Mouse (Mus musculus): ENCODE data around the gene Hypk. TPM values are rescaled to one million over a fixed set of nuclear protein-coding genes. Genes with fewer than 3 reads are reported as not detected.
A peak's percentile ranks its signal among the peaks of the same experiment; 100 is the strongest.

Gene Hypk
- 88.3 and 89.9 TPM in 2 replicates for polyA plus RNA-seq (2015; fragmentation: Nextera tagmentation; extraction: Ambion mirVana)

- no peak for ATAC-seq
- H3K36me3 ChIP-seq (ENCODE audit: control insufficient read depth, insufficient read depth, low read length) = no peaks in the 10 kb centered on the region; the same call in 1 of the 2 replicates
- no peak within 1 kb of the TSS for H3K27ac ChIP-seq (ENCODE audit: low read length)
- H3K27me3 ChIP-seq (replicated peaks; ENCODE audit: control insufficient read depth, insufficient read depth, low read length) = no peaks in the 10 kb centered on the region
- no peak within 1 kb of the TSS for H3K9ac ChIP-seq (ENCODE audit: low read depth, low read length)
- no peaks in the 10 kb centered on the region for H3K9me3 ChIP-seq (ENCODE audit: control insufficient read depth, low read length)
- 69% methylated on average over 4 of the region's 4 CpGs for WGBS
- peaks cover 23% of the 10 kb centered on the region for H3K4me1 ChIP-seq (ENCODE audit: control insufficient read depth, insufficient read depth, low read length)
- no peak within 1 kb of the TSS for H3K4me3 ChIP-seq (ENCODE audit: low read length)
- H3K4me2 ChIP-seq (ENCODE audit: low read depth, low read length) = no peak within 1 kb of the TSS
Measured at GRCm38 (mm10) chr2:121452990-121453389, at the start of gene Hypk. Hypk (plus strand) TSS chr2:121453290.

GRCm38 (mm10) chr2:121403296-121403695 is 49.8 kb upstream of the Hypk start:
- no peak overlapping the region for H3K27ac ChIP-seq (ENCODE audit: low read length)
- no peaks in the 10 kb centered on the region for H3K4me1 ChIP-seq (ENCODE audit: control insufficient read depth, insufficient read depth, low read length)
- no peak for ATAC-seq
- no peaks in the 10 kb centered on the region for H3K27me3 ChIP-seq (replicated peaks; ENCODE audit: control insufficient read depth, insufficient read depth, low read length)
- H3K9me3 ChIP-seq (ENCODE audit: control insufficient read depth, low read length) = no peaks in the 10 kb centered on the region
- no peak overlapping the region for H3K9ac ChIP-seq (ENCODE audit: low read depth, low read length)
- H3K4me2 ChIP-seq (ENCODE audit: low read depth, low read length) = no peak overlapping the region
- no peak overlapping the region for H3K4me3 ChIP-seq (ENCODE audit: low read length)
- no peaks in the 10 kb centered on the region for H3K36me3 ChIP-seq (ENCODE audit: control insufficient read depth, insufficient read depth, low read length)

- Histone ChIP-seq H3K4me1 (ENCODE audit: control insufficient read depth, insufficient read depth, low read length) (peaks cover 4% of the 10 kb centered on the region; the same call in 1 of the 2 replicates), H3K9ac (ENCODE audit: low read depth, low read length) (no peak overlapping the region), H3K4me3 (ENCODE audit: low read length) (no peak overlapping the region), H3K9me3 (ENCODE audit: control insufficient read depth, low read length) (no peaks in the 10 kb centered on the region), H3K27ac (ENCODE audit: low read length) (no peak overlapping the region), H3K27me3 (replicated peaks; ENCODE audit: control insufficient read depth, insufficient read depth, low read length) (no peaks in the 10 kb centered on the region), H3K36me3 (ENCODE audit: control insufficient read depth, insufficient read depth, low read length) (no peaks in the 10 kb centered on the region), H3K4me2 (ENCODE audit: low read depth, low read length) (no peak overlapping the region)
- WGBS = 39% methylated on average over 4 of the region's 4 CpGs
- ATAC-seq = no peak
Measured at GRCm38 (mm10) chr2:121408160-121408559, 44.9 kb upstream of the Hypk start.

- 9% methylated on average over 4 of the region's 4 CpGs for WGBS
- Histone ChIP-seq H3K4me1 (ENCODE audit: control insufficient read depth, insufficient read depth, low read length) (peaks cover 14% of the 10 kb centered on the region; the same call in 1 of the 2 replicates), H3K4me3 (ENCODE audit: low read length) (peak overlapping the region; percentile 99), H3K9me3 (ENCODE audit: control insufficient read depth, low read length) (no peaks in the 10 kb centered on the region), H3K9ac (ENCODE audit: low read depth, low read length) (peak overlapping the region; percentile 100), H3K27me3 (replicated peaks; ENCODE audit: control insufficient read depth, insufficient read depth, low read length) (no peaks in the 10 kb centered on the region), H3K36me3 (ENCODE audit: control insufficient read depth, insufficient read depth, low read length) (no peaks in the 10 kb centered on the region), H3K27ac (ENCODE audit: low read length) (peak overlapping the region; percentile 98), H3K4me2 (ENCODE audit: low read depth, low read length) (peak overlapping the region; percentile 65)
- peak; percentile 2 for ATAC-seq
Measured at GRCm38 (mm10) chr2:121412843-121413386, 40.2 kb upstream of the Hypk start.

DNA sequence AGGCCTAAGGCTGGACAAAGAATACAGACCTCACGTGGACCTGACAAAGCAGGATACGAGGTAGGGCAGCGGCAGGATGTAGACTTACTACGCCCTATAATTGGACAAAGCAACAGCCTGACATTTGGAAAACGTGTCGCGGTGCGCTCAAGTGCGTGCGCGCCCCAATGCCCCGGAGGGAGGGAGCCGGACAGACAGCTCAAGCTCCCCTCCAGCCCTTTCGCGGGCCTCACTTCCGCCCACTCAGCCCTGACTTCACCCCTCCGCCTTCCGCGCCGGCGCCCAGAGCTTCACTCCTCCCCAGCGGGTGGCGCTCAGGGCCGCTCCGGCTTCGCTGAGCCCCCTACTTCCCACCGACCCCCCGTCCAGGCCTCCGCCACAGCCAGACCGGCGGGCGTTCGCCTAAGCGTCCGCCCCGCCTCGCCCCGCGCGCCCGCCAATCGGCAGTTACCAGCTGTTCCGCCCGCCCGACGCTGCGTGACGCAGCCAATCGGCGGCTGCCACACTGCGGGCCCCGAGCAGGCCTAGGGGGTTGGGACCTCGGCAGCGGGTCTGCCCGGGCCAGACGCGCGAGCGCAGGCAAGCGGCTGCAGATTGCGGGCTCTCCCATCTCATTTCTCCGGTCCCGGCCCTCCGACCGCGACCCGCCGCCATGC is 39.6 kb upstream of the Hypk start, which contains the start of the genes Pdia3 and Catsper2:
TSS of gene Pdia3 (plus strand) at position 389 of the 656 bp plus-strand sequence.
TSS of gene Catsper2 (minus strand) at position 406 of the 656 bp plus-strand sequence.
- Histone ChIP-seq H3K27me3 (replicated peaks; ENCODE audit: control insufficient read depth, insufficient read depth, low read length) (no peaks in the 10 kb centered on the region), H3K4me2 (ENCODE audit: low read depth, low read length) (peak within 1 kb of the TSS; percentile 67), H3K9ac (ENCODE audit: low read depth, low read length) (peak within 1 kb of the TSS; percentile 100), H3K36me3 (ENCODE audit: control insufficient read depth, insufficient read depth, low read length) (no peaks in the 10 kb centered on the region), H3K9me3 (ENCODE audit: control insufficient read depth, low read length) (no peaks in the 10 kb centered on the region), H3K27ac (ENCODE audit: low read length) (peak within 1 kb of the TSS; percentile 98), H3K4me3 (ENCODE audit: low read length) (peak within 1 kb of the TSS; percentile 99), H3K4me1 (ENCODE audit: control insufficient read depth, insufficient read depth, low read length) (peaks cover 14% of the 10 kb centered on the region; the same call in 1 of the 2 replicates)
- ATAC-seq = peak; percentile 99
- under 1% methylated on average over 68 of the region's 68 CpGs for WGBS

DNA sequence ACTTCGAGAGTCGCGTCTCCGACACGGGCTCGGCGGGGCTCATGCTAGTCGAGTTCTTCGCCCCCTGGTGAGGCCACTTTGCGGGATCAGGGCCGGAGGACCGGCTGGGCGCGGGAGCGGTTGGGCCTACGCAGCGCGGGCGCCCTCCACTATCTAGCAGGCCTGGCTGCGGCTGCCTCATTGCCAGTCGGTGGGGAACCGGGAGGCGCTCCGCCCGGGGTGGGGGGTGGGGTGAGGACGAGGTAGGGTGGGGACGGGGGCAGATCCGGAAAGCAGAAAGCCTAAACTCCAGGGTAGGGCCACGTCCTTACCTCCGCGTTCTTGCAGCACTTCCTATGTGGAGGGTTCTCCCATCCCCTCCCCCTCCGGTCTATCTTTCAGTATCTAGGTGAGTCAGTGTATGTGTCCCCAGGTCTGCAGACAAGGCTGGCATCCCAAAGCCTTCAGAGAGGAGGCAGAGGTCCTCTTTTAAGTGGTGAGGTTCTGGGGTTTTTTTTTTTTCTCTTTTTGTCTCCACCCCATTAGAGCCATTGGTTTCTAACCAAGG is 38.9 kb upstream of the Hypk start:
- peak overlapping the region; percentile 98 for H3K27ac ChIP-seq (ENCODE audit: low read length)
- peak overlapping the region; percentile 100 for H3K9ac ChIP-seq (ENCODE audit: low read depth, low read length)
- H3K27me3 ChIP-seq (replicated peaks; ENCODE audit: control insufficient read depth, insufficient read depth, low read length) = no peaks in the 10 kb centered on the region
- H3K36me3 ChIP-seq (ENCODE audit: control insufficient read depth, insufficient read depth, low read length) = no peaks in the 10 kb centered on the region
- no peaks in the 10 kb centered on the region for H3K9me3 ChIP-seq (ENCODE audit: control insufficient read depth, low read length)
- under 1% methylated on average over 31 of the region's 32 CpGs for WGBS
- peaks cover 19% of the 10 kb centered on the region for H3K4me1 ChIP-seq (ENCODE audit: control insufficient read depth, insufficient read depth, low read length)
- peak; percentile 66 for ATAC-seq
- peak overlapping the region; percentile 67 for H3K4me2 ChIP-seq (ENCODE audit: low read depth, low read length)
- H3K4me3 ChIP-seq (ENCODE audit: low read length) = peak overlapping the region; percentile 99

- no peaks in the 10 kb centered on the region for H3K9me3 ChIP-seq (ENCODE audit: control insufficient read depth, low read length)
- 40% methylated on average over 3 of the region's 3 CpGs for WGBS
- ATAC-seq = no peak
- peaks cover 22% of the 10 kb centered on the region for H3K4me1 ChIP-seq (ENCODE audit: control insufficient read depth, insufficient read depth, low read length)
- no peaks in the 10 kb centered on the region for H3K27me3 ChIP-seq (replicated peaks; ENCODE audit: control insufficient read depth, insufficient read depth, low read length)
- H3K4me2 ChIP-seq (ENCODE audit: low read depth, low read length) = peak overlapping the region; percentile 67
- H3K27ac ChIP-seq (ENCODE audit: low read length) = no peak overlapping the region
- 0 out of 2 replicates have a peak overlapping the region, but pooled peaks have one; percentile 20 for H3K9ac ChIP-seq (ENCODE audit: low read depth, low read length)
- H3K4me3 ChIP-seq (ENCODE audit: low read length) = peak overlapping the region; percentile 99
- H3K36me3 ChIP-seq (ENCODE audit: control insufficient read depth, insufficient read depth, low read length) = no peaks in the 10 kb centered on the region
Measured at GRCm38 (mm10) chr2:121415103-121415502, 38.0 kb upstream of the Hypk start.

- Histone ChIP-seq H3K27ac (ENCODE audit: low read length) (no peak overlapping the region), H3K27me3 (replicated peaks; ENCODE audit: control insufficient read depth, insufficient read depth, low read length) (no peaks in the 10 kb centered on the region), H3K36me3 (ENCODE audit: control insufficient read depth, insufficient read depth, low read length) (no peaks in the 10 kb centered on the region), H3K4me3 (ENCODE audit: low read length) (peak overlapping the region; percentile 99), H3K4me2 (ENCODE audit: low read depth, low read length) (peak overlapping the region; percentile 67), H3K9ac (ENCODE audit: low read depth, low read length) (no peak overlapping the region), H3K9me3 (ENCODE audit: control insufficient read depth, low read length) (no peaks in the 10 kb centered on the region), H3K4me1 (ENCODE audit: control insufficient read depth, insufficient read depth, low read length) (peaks cover 22% of the 10 kb centered on the region)
- ATAC-seq = no peak
- 77% methylated on average over 3 of the region's 3 CpGs for WGBS
Measured at GRCm38 (mm10) chr2:121415591-121415990, 37.5 kb upstream of the Hypk start.

- 76% methylated on average over 6 of the region's 6 CpGs for whole genome bisulfite sequencing
- Histone ChIP-seq H3K27ac (ENCODE audit: low read length) (no peak overlapping the region), H3K4me1 (ENCODE audit: control insufficient read depth, insufficient read depth, low read length) (peaks cover 22% of the 10 kb centered on the region), H3K27me3 (replicated peaks; ENCODE audit: control insufficient read depth, insufficient read depth, low read length) (no peaks in the 10 kb centered on the region), H3K4me2 (ENCODE audit: low read depth, low read length) (peak overlapping the region; percentile 26; the same call in 1 of the 2 replicates), H3K9me3 (ENCODE audit: control insufficient read depth, low read length) (no peaks in the 10 kb centered on the region), H3K4me3 (ENCODE audit: low read length) (peak overlapping the region; percentile 8; the same call in 1 of the 2 replicates), H3K36me3 (ENCODE audit: control insufficient read depth, insufficient read depth, low read length) (no peaks in the 10 kb centered on the region), H3K9ac (ENCODE audit: low read depth, low read length) (0 out of 2 replicates have a peak overlapping the region, but pooled peaks have one; percentile 3)
- no peak for ATAC-seq
Measured at GRCm38 (mm10) chr2:121416356-121416755, 36.7 kb upstream of the Hypk start.

Measured in intestine, embryonic 16.5 days (tissue).